Mouse (Mus musculus): ENCODE measurements around the gene Wnt10a. TPM values are rescaled to one million over a fixed set of nuclear protein-coding genes. Genes with fewer than 3 reads are reported as not detected.

Wnt10a gene
- 0.70 and 0.94 TPM in 2 replicates for polyA plus RNA-seq (2012; rRNA removed)

DNA sequence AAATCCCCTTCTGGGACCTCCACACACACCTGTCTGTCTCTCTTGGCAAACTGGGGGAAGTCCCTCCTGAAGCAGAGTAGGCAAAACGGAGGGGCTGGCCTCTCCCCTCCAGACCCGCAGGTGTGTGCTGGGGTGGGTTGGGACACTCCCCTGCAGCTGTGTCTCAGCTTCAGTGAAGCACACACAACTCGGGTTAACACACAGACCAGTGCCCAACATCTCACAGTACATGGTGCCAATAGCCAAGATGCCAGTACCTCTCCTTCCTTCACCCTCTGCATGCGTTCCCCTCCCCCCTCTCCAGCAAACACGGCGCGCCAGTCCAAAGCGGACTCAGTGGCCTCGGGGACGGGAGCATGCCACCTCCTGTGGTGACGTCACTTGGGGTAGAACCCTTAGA is at the start of gene Wnt10a:
TSS of gene Wnt10a (plus strand) at position 268 of the 400 bp plus-strand sequence.

DNA sequence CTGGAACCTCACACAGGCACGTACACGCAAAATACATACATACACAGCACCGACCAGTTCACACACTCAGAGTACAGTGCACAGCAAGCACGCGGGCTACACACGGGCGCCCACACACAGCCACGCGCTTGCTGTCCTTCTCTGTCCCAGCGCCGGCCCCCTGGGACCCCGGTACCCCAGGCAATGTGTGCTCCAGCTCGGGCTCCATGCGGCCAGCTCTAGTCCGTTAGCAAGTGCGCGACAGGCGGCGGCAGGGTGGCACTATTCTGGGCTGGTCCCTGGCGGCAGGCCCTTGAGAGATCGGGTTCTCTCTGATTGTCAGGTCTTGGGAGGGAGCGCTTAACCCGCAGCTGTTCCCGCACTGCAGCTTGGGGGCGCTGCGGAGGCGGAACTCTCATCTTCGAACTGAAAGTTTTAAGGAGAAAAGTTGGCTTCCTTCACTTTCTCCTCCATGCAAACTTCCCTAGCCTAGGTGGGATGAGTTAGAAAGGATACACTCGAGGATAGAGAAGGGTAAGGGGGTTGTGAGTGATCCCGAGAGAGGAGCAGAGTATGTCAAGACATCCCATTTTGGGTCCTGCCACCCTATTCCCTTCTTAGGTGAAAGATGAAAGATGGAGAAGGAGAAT is 42.6 kb upstream of the Wnt10a start, which contains the start of gene Prkag3:
TSS of gene Prkag3 (minus strand) at position 579 of the 629 bp plus-strand sequence.

GRCm38 (mm10) chr1:74771845-74771930 is 19.6 kb upstream of the Wnt10a start, which contains the start of gene Wnt6:
TSS of gene Wnt6 (plus strand) at chr1:74771892.

Other genes with a start within 250 kb of the Wnt10a start
- 0.37 and 0.67 TPM in 2 replicates for gene Plcd4, start 248.6 kb upstream of the Wnt10a start, polyA plus RNA-seq (2012; rRNA removed)
- gene Usp37, start 247.2 kb upstream of the Wnt10a start, polyA plus RNA-seq (2012; rRNA removed), result 15.2 and 20.2 TPM in 2 replicates
- gene Zfp142, start 203.3 kb upstream of the Wnt10a start, polyA plus RNA-seq (2012; rRNA removed), result 12.1 and 21.0 TPM in 2 replicates
- 16.8 and 17.9 TPM in 2 replicates for gene Bcs1l, start 203.2 kb upstream of the Wnt10a start, polyA plus RNA-seq (2012; rRNA removed)
- gene Rnf25, start 190.1 kb upstream of the Wnt10a start, polyA plus RNA-seq (2012; rRNA removed), result 82.2 and 101 TPM in 2 replicates
- 14.3 and 14.7 TPM in 2 replicates for gene Stk36, start 190.1 kb upstream of the Wnt10a start, polyA plus RNA-seq (2012; rRNA removed)
- gene Ttll4, start 129.8 kb upstream of the Wnt10a start, polyA plus RNA-seq (2012; rRNA removed), result 47.9 and 54.3 TPM in 2 replicates
- 9.7 and 9.9 TPM in 2 replicates for gene Cyp27a1, start 77.9 kb upstream of the Wnt10a start, polyA plus RNA-seq (2012; rRNA removed)
- gene Prkag3, start 42.3 kb upstream of the Wnt10a start, polyA plus RNA-seq (2012; rRNA removed), result 0.29 and 0.35 TPM in 2 replicates
- gene Wnt6, start 19.6 kb upstream of the Wnt10a start, polyA plus RNA-seq (2012; rRNA removed), result 4.7 and 7.1 TPM in 2 replicates
- 14.2 and 25.9 TPM in 2 replicates for gene Cdk5r2, start 63.4 kb downstream of the Wnt10a start, polyA plus RNA-seq (2012; rRNA removed)
- gene Fev, start 93.9 kb downstream of the Wnt10a start, polyA plus RNA-seq (2012; rRNA removed), result 0.19 and 0.43 TPM in 2 replicates
- 0.14 and 0.42 TPM in 2 replicates for gene Cryba2, start 101.6 kb downstream of the Wnt10a start, polyA plus RNA-seq (2012; rRNA removed)
- 0.58 and 0.83 TPM in 2 replicates for gene Cfap65, start 144.1 kb downstream of the Wnt10a start, polyA plus RNA-seq (2012; rRNA removed)
- gene Ihh, start 160.2 kb downstream of the Wnt10a start, polyA plus RNA-seq (2012; rRNA removed), result 0.75 and 1.1 TPM in 2 replicates